Mouse (Mus musculus) kidney, postnatal 14 days (tissue): ENCODE measurements around the gene Gm49387.

Source experiments
- DNase-seq: peaks from one replicate; pipeline ENCODE4 v3.0.0; 2022; ENCODE audit warnings: mixed read lengths

The Gm49387 gene

DNA sequence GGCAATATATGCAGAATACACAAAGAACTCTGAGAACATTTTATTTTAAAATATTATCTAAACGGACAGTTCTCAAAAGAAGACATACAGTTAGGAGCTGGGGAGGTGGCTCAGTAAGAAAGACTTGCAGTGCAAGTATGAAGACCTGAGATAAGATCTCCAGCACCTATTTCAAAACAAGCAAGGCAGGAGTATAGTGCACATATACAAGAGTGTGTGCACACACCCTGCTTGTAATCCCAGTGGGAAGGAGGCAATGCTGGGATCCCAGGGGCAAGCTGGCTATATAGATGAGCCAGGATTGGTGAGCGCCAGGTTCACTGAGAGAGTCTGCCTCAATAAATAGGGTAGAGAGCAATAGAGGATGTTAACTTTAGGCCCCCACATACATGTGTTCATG lies 124.8 kb downstream of the Gm49387 start:
- DNase-seq, result no peak

DNA sequence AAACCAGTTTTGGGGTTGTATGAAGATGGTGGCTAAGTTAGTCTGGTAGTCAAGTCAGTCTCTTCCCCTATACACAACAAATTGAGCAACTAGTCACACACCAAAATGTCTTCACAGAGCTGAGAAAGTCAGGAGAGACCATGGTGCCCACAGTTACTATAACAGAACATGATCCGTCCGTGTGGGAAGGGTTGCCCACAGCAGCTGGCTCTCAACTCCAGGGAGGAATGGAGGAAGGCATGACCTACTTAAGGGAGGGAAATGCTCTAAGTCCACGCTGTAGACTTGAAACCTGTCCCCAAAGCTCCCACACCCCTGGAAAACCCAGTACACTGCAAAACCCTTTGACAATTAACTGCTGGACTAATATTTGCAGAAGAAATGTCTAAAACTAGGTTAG lies 130.4 kb downstream of the Gm49387 start:
- no peak for DNase-seq

DNA sequence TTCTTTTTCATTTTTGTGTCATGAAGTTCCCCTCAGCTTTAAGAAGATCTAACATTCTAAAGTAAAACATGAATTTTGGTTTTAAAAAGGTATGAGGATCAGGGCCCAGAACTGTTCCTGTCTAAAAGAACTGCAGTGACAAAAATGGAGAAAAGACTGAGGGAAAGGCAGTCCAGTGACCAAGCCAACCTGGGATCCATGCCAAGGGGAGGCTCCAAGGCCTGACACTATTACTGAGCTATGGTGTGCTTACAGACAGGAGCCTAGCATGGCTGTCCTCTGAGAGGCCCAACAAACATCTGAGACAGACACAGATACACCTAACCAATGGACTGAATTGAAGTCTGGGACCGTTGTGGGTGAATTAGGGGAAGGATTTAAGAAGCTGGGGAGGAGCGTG lies 130.8 kb downstream of the Gm49387 start:
- no peak for DNase-seq

DNA sequence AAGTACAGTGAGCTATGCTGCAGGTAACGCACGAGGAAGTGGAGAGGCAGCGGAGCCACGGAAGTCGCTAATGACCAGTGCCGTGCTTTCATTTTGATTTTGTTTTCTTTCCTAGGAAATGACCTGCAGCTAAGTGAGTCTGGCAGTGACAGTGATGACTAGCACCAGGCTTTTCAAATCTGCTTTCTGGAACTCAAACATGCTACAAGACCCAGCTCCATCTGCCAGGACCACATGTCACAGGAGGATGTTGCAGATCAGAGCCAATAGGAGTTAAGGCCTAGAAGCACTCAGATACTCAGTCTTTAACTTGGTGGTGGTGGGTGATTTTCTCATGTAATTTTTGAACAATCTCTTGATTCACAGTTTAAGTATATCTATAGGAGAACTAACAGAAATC lies 134.2 kb downstream of the Gm49387 start:
- no peak for DNase-seq

DNA sequence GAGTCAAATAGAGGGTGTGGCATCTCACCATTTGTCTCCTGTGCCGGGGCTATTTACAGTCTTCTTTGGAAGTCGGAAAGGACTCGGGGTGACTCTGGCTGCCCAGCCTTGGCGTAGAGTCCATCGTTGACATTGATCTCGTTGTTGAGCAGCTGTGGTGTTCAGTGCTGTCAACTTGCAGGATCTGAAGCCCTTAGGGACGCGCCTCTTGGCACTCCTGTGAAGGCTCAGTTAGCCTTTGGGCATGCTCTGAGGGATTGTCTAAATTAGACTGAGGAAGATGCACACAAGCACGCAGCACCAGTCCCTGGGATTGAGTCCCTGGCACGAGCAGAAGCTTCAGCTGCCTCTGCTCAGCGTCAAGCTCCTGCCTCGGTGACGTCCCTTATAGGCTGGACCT lies 137.3 kb downstream of the Gm49387 start:
- no peak for DNase-seq
